ENCODE assay signal across 9 mouse cellular contexts in genomic region chr3:32817001-32817356, GRCm38 (mm10). TPM values are rescaled to one million over a fixed set of nuclear protein-coding genes. Genes with fewer than 3 reads are reported as not detected.
DNase-seq lines count a peak whose midpoint lies in the region; ATAC-seq and TF ChIP-seq lines count a peak whose summit lies in the region.
"Had no signal": no experiment of that assay in that cellular context is flagged by ENCODE, and none has a peak within 500 bp of the region (broad histone marks: within the 10 kb centered on the region; RNA-seq: fewer than 3 reads in every experiment).

No protein-coding gene starts in this region.

- no peak for TF ChIP-seq EP300 in heart, adult 2 months (IDR thresholded peaks at IDR 0.05; ENCODE audit: insufficient read depth, low read depth, low read length)
- TF ChIP-seq EP300 in stomach, postnatal 0 days (optimal IDR thresholded peaks at IDR 0.05), result no peak

- H3K4me3 ChIP-seq in heart, adult 2 months, result peak overlapping the region; percentile 68
- H3K4me3 ChIP-seq in limb, embryonic 14.5 days (replicated peaks; ENCODE audit: low read length), result peak overlapping the region; percentile 76
- peak overlapping the region; percentile 70 for H3K4me3 ChIP-seq in stomach, postnatal 0 days (ENCODE audit: low read depth, low read length)

- H3K9me3 ChIP-seq in limb, embryonic 14.5 days (ENCODE audit: control insufficient read depth, low read length), result no peaks in the 10 kb centered on the region
- no peaks in the 10 kb centered on the region for H3K9me3 ChIP-seq in stomach, postnatal 0 days (ENCODE audit: control insufficient read depth, low read length)

- peak overlapping the region; percentile 64 for H3K9ac ChIP-seq in heart, adult 2 months (ENCODE audit: low read depth, low read length)
- peak overlapping the region; percentile 88 for H3K9ac ChIP-seq in limb, embryonic 14.5 days (ENCODE audit: low read depth, low read length, severe bottlenecking)
- H3K9ac ChIP-seq in stomach, postnatal 0 days (ENCODE audit: low read length), result peak overlapping the region; percentile 65

- TF ChIP-seq CTCF in heart, adult 2 months (IDR thresholded peaks at IDR 0.05), result no peak
- TF ChIP-seq CTCF in stomach, postnatal 0 days (IDR thresholded peaks at IDR 0.05; ENCODE audit: low read depth), result no peak

- H3K79me2 ChIP-seq in heart, adult 2 months (replicated peaks; ENCODE audit: control insufficient read depth, insufficient read depth, low read length), result no peaks in the 10 kb centered on the region

- H3K4me1 ChIP-seq in heart, adult 2 months (ENCODE audit: control insufficient read depth, insufficient read depth, low read length), result peaks cover 2% of the 10 kb centered on the region; the same call in 1 of the 2 replicates
- peaks cover 6% of the 10 kb centered on the region for H3K4me1 ChIP-seq in limb, embryonic 14.5 days (ENCODE audit: control insufficient read depth, insufficient read depth, low read length)
- H3K4me1 ChIP-seq in stomach, postnatal 0 days (replicated peaks; ENCODE audit: control insufficient read depth, insufficient read depth), result no peaks in the 10 kb centered on the region

- TF ChIP-seq POLR2A in heart, adult 2 months (IDR thresholded peaks at IDR 0.05; ENCODE audit: insufficient read depth, low read depth, low read length), result no peak
- no peak for TF ChIP-seq POLR2A in limb, embryonic 14.5 days (IDR thresholded peaks at IDR 0.05; ENCODE audit: borderline replicate concordance, extremely low read depth, insufficient read depth, insufficient read length)

- no peak for DNase-seq in heart, adult 2 months
- DNase-seq in heart, postnatal 4 days, result no peak
- DNase-seq in right cerebral cortex, adult 18-20 months, result peak; percentile 19
- no peak for DNase-seq in right cerebral cortex, postnatal 4 days
- no peak for DNase-seq in limb, embryonic 14.5 days (ENCODE audit: low spot score)
- DNase-seq in stomach, postnatal 0 days (ENCODE audit: low spot score), result no peak
- DNase-seq in urinary bladder, adult 2 months (ENCODE audit: low spot score), result no peak
- no peak for DNase-seq in gastrocnemius, adult 8-10 months (ENCODE audit: low spot score in 2 of 2)

- H3K27ac ChIP-seq in heart, adult 2 months, result peak overlapping the region; percentile 91
- H3K27ac ChIP-seq in limb, embryonic 14.5 days (replicated peaks; ENCODE audit: low read depth, low read length), result peak overlapping the region; percentile 87
- peak overlapping the region; percentile 69 for H3K27ac ChIP-seq in stomach, postnatal 0 days (replicated peaks)

- H3K36me3 ChIP-seq in heart, adult 2 months (ENCODE audit: control insufficient read depth, insufficient read depth, low read length), result no peaks in the 10 kb centered on the region
- no peaks in the 10 kb centered on the region for H3K36me3 ChIP-seq in limb, embryonic 14.5 days (ENCODE audit: control insufficient read depth, insufficient read depth, low read length)
- H3K36me3 ChIP-seq in stomach, postnatal 0 days (ENCODE audit: control insufficient read depth, insufficient read depth, low read length), result no peaks in the 10 kb centered on the region

- no peak for ATAC-seq in limb, embryonic 14.5 days (ENCODE audit: low FRiP score, low read depth)
- ATAC-seq in stomach, postnatal 0 days (ENCODE audit: low FRiP score, low TSS enrichment), result no peak

- peak overlapping the region; percentile 88 for H3K4me2 ChIP-seq in limb, embryonic 14.5 days (replicated peaks; ENCODE audit: low read depth, low read length, severe bottlenecking)
- H3K4me2 ChIP-seq in stomach, postnatal 0 days (replicated peaks; ENCODE audit: low read depth), result peak overlapping the region; percentile 89

- H3K27me3 ChIP-seq in heart, adult 2 months (ENCODE audit: control insufficient read depth, insufficient read depth, low read length), result no peaks in the 10 kb centered on the region
- no peaks in the 10 kb centered on the region for H3K27me3 ChIP-seq in limb, embryonic 14.5 days (ENCODE audit: control insufficient read depth, insufficient read depth, low read length)
- H3K27me3 ChIP-seq in stomach, postnatal 0 days (ENCODE audit: control insufficient read depth, insufficient read depth, low read length), result no peaks in the 10 kb centered on the region
- H3K27me3 ChIP-seq: CH12.LX had no signal

- 1% methylated on average over 9 of the region's 9 CpGs for WGBS in heart, adult 2 months
- WGBS in limb, embryonic 14.5 days, result 6% methylated on average over 9 of the region's 9 CpGs
- 5% methylated on average over 9 of the region's 9 CpGs for WGBS in stomach, postnatal 0 days

- intact Hi-C loops in heart, adult 2 months (cut with DNase I), result loop anchor here (2.0 to 10.0 kb wide), 2 partner anchors 60 to 88 kb away; no protein-coding TSS in a partner anchor

RNA-seq across cellular contexts. Expression of gene Usp13, which starts 0.4 kb away (rescaled TPM):
- total RNA-seq in heart, adult 2 months (2021), result 100 to 1,000 TPM; 183 to 204 TPM
- 47.9 and 80.9 TPM in 2 replicates for polyA plus RNA-seq in heart, adult 2 months (2012; rRNA removed)
- total RNA-seq in heart, postnatal 4 days (2021), result 100 to 1,000 TPM; 137 to 146 TPM
- polyA plus RNA-seq in limb, embryonic 14.5 days (2012; rRNA removed), result 3.8 and 4.9 TPM in 2 replicates
- polyA plus RNA-seq in limb, embryonic 14.5 days (2014; fragmentation: Nextera tagmentation; extraction: Ambion mirVana), result 4.8 and 5.5 TPM in 2 replicates
- polyA plus RNA-seq in stomach, postnatal 0 days (2015; fragmentation: Nextera tagmentation; extraction: Ambion mirVana), result 1.1 TPM in 2 replicates
- polyA plus RNA-seq in urinary bladder, adult 2 months (2012; rRNA removed), result 1.8 and 2.6 TPM in 2 replicates
- total RNA-seq in gastrocnemius, adult 8-10 months (2022), result 100 to 1,000 TPM; 189 to 250 (median 219) TPM
- total RNA-seq: CH12.LX had no signal
